Mouse (Mus musculus) hindbrain, embryonic 12.5 days (tissue): ENCODE measurements at regions not wholly inside any gene's neighbourhood (a gene's known extent, or its start where the extent isn't known, plus 50 kb on each side); places are given as distances from the start of the nearest gene placed in this dataset.

ENCODE experiments used
- ATAC-seq: fragments of 200-750 bp; cut with Nextera tagmentation; 2 replicates; pipeline ENCODE4 v1.8.0; 2017; ENCODE audit warnings: moderate TSS enrichment; ENCODE audit not compliant: low FRiP score
- H3K27ac ChIP-seq: fragments of 300-500 bp; sonication (generic); 2 replicates; pipeline ENCODE4 v1.5.1; 2016; ENCODE audit warnings: mild to moderate bottlenecking
- H3K27me3 ChIP-seq: fragments of 300-500 bp; sonication (generic); 2 replicates; pipeline ENCODE4 v1.6.1; 2016; ENCODE audit warnings: mild to moderate bottlenecking
- H3K36me3 ChIP-seq: fragments of 300-500 bp; sonication (generic); 2 replicates; pipeline ENCODE4 v1.6.1; 2016; ENCODE audit warnings: mild to moderate bottlenecking
- H3K4me1 ChIP-seq: fragments of 300-500 bp; sonication (generic); 2 replicates; pipeline ENCODE4 v1.6.1; 2016
- H3K4me2 ChIP-seq: fragments of 300-500 bp; sonication (generic); replicated peaks from 2 replicates; pipeline ENCODE4 v1.6.1; 2016; ENCODE audit warnings: mild to moderate bottlenecking
- H3K4me3 ChIP-seq: fragments of 300-500 bp; sonication (generic); 2 replicates; pipeline ENCODE4 v1.5.1; 2016; ENCODE audit warnings: mild to moderate bottlenecking
- H3K9ac ChIP-seq: fragments of 300-500 bp; sonication (generic); 2 replicates; pipeline ENCODE4 v1.6.1; 2016; ENCODE audit warnings: mild to moderate bottlenecking, moderate library complexity
- H3K9me3 ChIP-seq: fragments of 300-500 bp; sonication (generic); replicated peaks from 2 replicates; pipeline ENCODE4 v1.6.1; 2016; ENCODE audit warnings: mild to moderate bottlenecking
- WGBS: fragments of 180-500 bp; shearing (Covaris S2); methylation state at CpG from one replicate; pipeline ENCODE4 v1.1.7; 2016; 5-methylcytosine and 5-hydroxymethylcytosine counted together

- H3K27ac ChIP-seq, result no peak overlapping the region
- H3K4me2 ChIP-seq, result no peak overlapping the region
- no peak overlapping the region for H3K9ac ChIP-seq
- H3K27me3 ChIP-seq, result peaks cover 18% of the 10 kb centered on the region
- H3K9me3 ChIP-seq, result no peaks in the 10 kb centered on the region
- ATAC-seq, result no peak
- no peak overlapping the region for H3K4me3 ChIP-seq
- peaks cover 30% of the 10 kb centered on the region for H3K4me1 ChIP-seq
- no peaks in the 10 kb centered on the region for H3K36me3 ChIP-seq
- WGBS, result 95% methylated on average over 6 of the region's 6 CpGs
Observed at GRCm38 (mm10) chr8:87229182-87229581, 243.2 kb downstream of the Cbln1 start.

DNA sequence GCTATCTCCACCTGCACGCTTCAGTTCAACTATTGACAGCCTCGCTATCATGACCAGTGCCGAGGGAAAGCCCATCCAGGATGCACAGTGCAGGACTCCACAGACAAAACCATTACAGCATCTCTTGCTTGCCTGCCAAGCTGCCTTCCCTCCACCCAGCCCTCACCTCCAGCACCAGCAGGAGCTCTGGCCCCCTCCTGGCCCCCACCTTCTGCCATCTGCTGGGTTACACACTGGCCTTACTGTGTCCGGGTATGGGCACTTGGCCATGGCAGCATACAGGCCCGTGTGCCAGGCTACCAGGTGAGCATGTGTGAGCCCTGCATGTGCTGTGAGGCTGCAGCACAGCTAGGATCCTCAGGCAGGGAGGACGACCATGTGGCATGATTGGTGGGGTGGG, 243.6 kb downstream of the Cbln1 start:
- H3K27me3 ChIP-seq, result peaks cover 18% of the 10 kb centered on the region
- H3K4me3 ChIP-seq, result no peak overlapping the region
- no peaks in the 10 kb centered on the region for H3K36me3 ChIP-seq
- WGBS, result 90% methylated on average over 6 of the region's 6 CpGs
- no peaks in the 10 kb centered on the region for H3K9me3 ChIP-seq
- no peak overlapping the region for H3K9ac ChIP-seq
- no peak for ATAC-seq
- peaks cover 26% of the 10 kb centered on the region for H3K4me1 ChIP-seq
- no peak overlapping the region for H3K27ac ChIP-seq
- H3K4me2 ChIP-seq, result no peak overlapping the region

DNA sequence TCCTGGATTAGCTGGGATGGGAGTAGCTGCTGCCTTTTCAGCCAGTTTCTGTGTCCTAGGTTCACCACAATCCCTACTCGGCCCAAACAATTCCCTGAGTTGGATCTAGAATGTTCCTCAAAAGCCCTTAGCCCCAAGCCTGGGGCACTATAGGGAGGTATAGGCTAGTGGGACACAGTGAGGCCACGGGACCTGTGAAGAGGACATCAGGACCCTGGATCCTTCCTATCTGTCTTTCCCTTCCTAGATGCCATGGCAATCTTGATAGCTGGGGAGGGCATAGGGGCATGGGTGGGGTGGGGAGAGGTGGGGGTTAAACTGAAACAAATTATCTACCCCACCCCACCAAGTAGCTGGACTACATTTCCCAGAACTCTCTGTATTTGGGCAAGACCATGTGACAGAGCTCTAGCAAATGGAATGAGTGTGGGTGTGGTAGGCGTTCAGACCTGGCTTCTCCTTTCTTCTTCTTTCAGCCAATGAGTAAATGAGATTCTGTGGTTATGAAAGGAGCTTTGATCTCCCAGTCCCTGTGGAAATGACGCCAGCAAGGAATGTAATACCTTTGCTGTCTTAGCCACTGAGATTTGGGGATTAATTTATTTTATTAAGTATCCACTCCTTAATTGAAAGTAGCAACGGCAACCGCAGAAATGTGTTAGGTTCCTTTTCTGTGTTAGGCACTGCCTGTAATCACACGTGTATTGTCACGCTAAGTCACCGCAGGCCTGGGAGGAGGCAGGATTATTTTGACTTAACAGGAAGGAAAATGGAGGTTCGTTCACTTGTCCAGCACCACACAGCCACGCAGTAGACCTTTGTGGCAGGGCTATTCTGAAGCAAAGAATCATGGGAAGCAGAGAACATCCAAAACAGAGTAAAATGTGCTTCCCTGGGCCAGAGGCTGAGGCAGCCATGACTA, 246.6 kb downstream of the Cbln1 start:
- H3K27ac ChIP-seq, result no peak overlapping the region; the same call in 1 of the 2 replicates
- 75% methylated on average over 11 of the region's 11 CpGs for WGBS
- H3K4me3 ChIP-seq, result no peak overlapping the region
- peaks cover 7% of the 10 kb centered on the region for H3K4me1 ChIP-seq
- H3K4me2 ChIP-seq, result no peak overlapping the region
- no peak overlapping the region for H3K9ac ChIP-seq
- H3K9me3 ChIP-seq, result no peaks in the 10 kb centered on the region
- ATAC-seq, result peak; percentile 69
- no peaks in the 10 kb centered on the region for H3K36me3 ChIP-seq
- H3K27me3 ChIP-seq, result peaks cover 16% of the 10 kb centered on the region

DNA sequence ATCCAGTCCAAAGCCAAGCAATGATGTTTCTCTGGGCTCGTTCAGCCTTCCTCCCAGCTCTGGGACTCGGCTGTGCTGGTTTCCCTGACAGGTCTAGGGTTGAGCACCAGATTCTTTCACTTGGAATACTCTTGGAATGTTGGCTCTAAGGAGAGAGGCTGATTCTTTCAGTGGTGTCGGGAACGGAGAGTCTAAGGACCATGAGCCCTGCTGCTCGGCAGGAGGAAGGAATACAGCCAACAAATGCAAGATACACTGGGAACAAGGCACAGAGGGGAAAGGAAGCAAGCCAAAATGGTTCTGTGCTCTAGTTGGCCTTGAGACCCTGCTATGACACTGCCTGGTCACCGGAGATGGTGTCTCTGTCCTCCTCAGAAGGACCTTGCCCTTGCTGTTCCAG, 251.8 kb downstream of the Cbln1 start:
- H3K9me3 ChIP-seq, result no peaks in the 10 kb centered on the region
- H3K4me2 ChIP-seq, result no peak overlapping the region
- no peak for ATAC-seq
- H3K4me1 ChIP-seq, result peaks cover 14% of the 10 kb centered on the region
- H3K9ac ChIP-seq, result no peak overlapping the region
- H3K27ac ChIP-seq, result no peak overlapping the region
- WGBS, result 88% methylated on average over 6 of the region's 6 CpGs
- no peak overlapping the region for H3K4me3 ChIP-seq
- H3K36me3 ChIP-seq, result no peaks in the 10 kb centered on the region
- H3K27me3 ChIP-seq, result 0 out of 2 replicates have a peak, but pooled peaks cover 16% of the 10 kb centered on the region

GRCm38 (mm10) chr8:87218956-87219482, 253.4 kb downstream of the Cbln1 start:
- Histone ChIP-seq H3K36me3 (no peaks in the 10 kb centered on the region), H3K4me2 (no peak overlapping the region), H3K4me3 (no peak overlapping the region), H3K9me3 (no peaks in the 10 kb centered on the region), H3K27me3 (0 out of 2 replicates have a peak, but pooled peaks cover 18% of the 10 kb centered on the region), H3K4me1 (peaks cover 14% of the 10 kb centered on the region), H3K9ac (no peak overlapping the region), H3K27ac (no peak overlapping the region)
- 0 out of 2 replicates have a peak, but pooled peaks have one; percentile 32 for ATAC-seq
- WGBS, result 18% methylated on average over 6 of the region's 6 CpGs

GRCm38 (mm10) chr8:87214962-87215361, 257.4 kb downstream of the Cbln1 start:
- H3K4me2 ChIP-seq, result no peak overlapping the region
- ATAC-seq, result no peak
- WGBS, result 71% methylated on average over 10 of the region's 10 CpGs
- 0 out of 2 replicates have a peak, but pooled peaks cover 15% of the 10 kb centered on the region for H3K27me3 ChIP-seq
- no peak overlapping the region for H3K9ac ChIP-seq
- H3K4me1 ChIP-seq, result peaks cover 14% of the 10 kb centered on the region
- no peak overlapping the region for H3K27ac ChIP-seq
- no peaks in the 10 kb centered on the region for H3K36me3 ChIP-seq
- no peaks in the 10 kb centered on the region for H3K9me3 ChIP-seq
- H3K4me3 ChIP-seq, result no peak overlapping the region

DNA sequence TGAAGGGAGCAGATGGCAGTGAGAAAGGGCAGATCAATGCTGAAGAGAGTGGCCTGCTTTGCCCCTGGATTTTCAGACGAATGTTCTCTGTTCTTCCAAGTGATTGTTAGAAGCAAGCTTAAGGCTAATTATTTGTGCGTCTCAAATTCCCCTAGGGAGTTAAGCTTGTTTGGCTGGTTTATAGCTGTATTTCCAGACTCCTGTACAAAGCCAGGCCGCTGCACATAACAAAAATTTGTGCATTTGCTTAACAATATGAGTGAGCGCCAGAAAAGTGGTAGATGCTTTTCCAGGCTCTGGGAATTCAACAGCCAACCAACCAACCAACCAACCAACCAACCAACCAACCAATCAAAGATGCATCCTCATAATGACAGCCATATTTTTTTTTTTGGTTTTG, 261.9 kb downstream of the Cbln1 start:
- Histone ChIP-seq H3K4me3 (no peak overlapping the region), H3K27me3 (0 out of 2 replicates have a peak, but pooled peaks cover 2% of the 10 kb centered on the region), H3K9ac (no peak overlapping the region), H3K4me1 (no peaks in the 10 kb centered on the region; the same call in 1 of the 2 replicates), H3K4me2 (no peak overlapping the region), H3K9me3 (no peaks in the 10 kb centered on the region), H3K36me3 (no peaks in the 10 kb centered on the region), H3K27ac (no peak overlapping the region)
- WGBS, result 60% methylated on average over 4 of the region's 4 CpGs
- no peak for ATAC-seq

DNA sequence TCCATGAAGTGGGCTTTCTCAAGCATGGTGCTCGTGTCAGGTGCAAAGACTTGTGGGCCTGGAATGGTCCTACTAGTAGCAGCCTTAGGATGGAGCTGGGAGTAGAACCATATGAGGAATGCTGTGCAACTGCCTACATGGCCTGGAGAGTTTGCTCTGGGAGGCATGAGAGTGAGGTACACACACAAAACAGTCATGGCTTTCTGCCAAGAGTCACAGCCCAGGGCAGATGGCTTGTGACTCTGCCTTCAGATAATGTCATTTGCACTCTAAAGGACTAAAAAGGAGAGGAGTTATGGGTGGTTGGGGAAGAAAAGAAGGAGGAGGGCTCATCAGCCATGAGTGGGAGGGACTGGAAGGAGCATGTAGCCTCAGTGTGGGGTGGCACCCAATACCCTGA, 263.1 kb downstream of the Cbln1 start:
- 67% methylated on average over 1 of the region's 1 CpGs for WGBS
- ATAC-seq, result peak; percentile 48
- Histone ChIP-seq H3K4me3 (no peak overlapping the region), H3K27ac (no peak overlapping the region), H3K9ac (no peak overlapping the region), H3K4me1 (no peaks in the 10 kb centered on the region; the same call in 1 of the 2 replicates), H3K27me3 (no peaks in the 10 kb centered on the region), H3K9me3 (no peaks in the 10 kb centered on the region), H3K4me2 (no peak overlapping the region), H3K36me3 (no peaks in the 10 kb centered on the region)

- H3K27me3 ChIP-seq, result no peaks in the 10 kb centered on the region
- H3K4me3 ChIP-seq, result no peak overlapping the region
- H3K27ac ChIP-seq, result no peak overlapping the region
- no peaks in the 10 kb centered on the region; the same call in 1 of the 2 replicates for H3K4me1 ChIP-seq
- no peak for ATAC-seq
- H3K9ac ChIP-seq, result no peak overlapping the region
- no peak overlapping the region for H3K4me2 ChIP-seq
- H3K36me3 ChIP-seq, result no peaks in the 10 kb centered on the region
- H3K9me3 ChIP-seq, result no peaks in the 10 kb centered on the region
Observed at GRCm38 (mm10) chr8:87208036-87208435, 264.4 kb downstream of the Cbln1 start.

DNA sequence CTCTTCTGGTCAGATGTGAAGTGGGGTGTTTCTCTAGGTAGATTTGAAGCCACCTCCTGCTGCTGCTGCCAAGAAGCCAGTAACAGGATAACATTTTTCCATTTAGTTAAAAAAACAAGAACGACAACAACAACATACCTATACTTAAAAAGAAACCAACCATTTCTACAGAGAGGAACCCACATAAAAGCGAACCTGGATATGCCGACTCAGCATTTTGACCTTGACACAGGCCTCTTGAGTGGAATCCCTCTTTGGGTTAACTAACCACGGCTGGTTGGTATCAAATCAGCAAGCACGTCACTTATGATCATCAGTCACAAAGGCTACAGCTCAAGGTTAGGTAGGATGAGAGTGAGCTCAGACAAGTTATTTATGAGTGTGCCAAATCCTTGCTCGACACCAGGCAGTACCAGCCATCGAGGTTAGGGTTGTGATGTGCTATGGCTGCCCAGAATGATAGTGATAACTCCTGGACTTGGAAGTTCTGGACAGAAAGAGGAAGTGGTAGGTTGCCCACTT, 269.7 kb downstream of the Cbln1 start:
- Histone ChIP-seq H3K27ac (no peak overlapping the region), H3K4me3 (no peak overlapping the region), H3K9ac (no peak overlapping the region), H3K4me1 (peaks cover 18% of the 10 kb centered on the region), H3K27me3 (no peaks in the 10 kb centered on the region), H3K9me3 (no peaks in the 10 kb centered on the region), H3K4me2 (no peak overlapping the region), H3K36me3 (no peaks in the 10 kb centered on the region)
- WGBS, result 84% methylated on average over 7 of the region's 7 CpGs
- no peak for ATAC-seq

DNA sequence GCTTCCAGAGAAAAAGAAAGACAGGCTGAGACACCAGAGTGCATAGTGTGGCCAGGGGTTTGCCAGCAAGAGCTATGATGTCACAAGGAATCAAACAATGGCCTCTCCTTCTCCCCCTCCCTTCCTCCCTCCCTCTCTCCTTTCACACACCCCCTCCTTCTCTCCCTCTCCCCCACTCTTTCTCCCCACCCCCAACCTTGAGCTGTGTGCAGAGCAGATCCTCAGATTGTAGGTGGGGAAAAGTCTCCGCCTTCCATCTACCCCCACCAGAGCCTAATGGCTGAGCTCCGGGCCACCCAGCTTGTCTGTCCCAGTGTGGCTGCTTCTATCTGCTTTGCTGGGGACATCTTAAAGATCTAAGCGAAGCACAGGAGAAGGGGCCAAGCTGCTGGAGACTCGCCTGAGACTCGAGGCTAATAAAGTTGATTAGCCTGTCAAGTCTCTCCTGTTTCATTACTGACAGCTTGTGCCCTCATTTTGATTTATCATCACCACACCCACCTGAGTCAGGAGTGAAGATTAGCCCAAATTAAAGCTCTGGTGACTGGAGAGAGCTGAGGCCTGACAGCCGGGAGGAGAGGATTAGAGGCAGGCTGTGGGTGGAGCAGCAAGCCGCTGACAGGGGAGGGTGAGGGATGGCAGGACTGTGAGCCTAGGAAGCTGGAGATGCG, 272.8 kb downstream of the Cbln1 start:
- no peaks in the 10 kb centered on the region for H3K9me3 ChIP-seq
- peak; percentile 73 for ATAC-seq
- H3K36me3 ChIP-seq, result no peaks in the 10 kb centered on the region
- peak overlapping the region; percentile 30 for H3K4me2 ChIP-seq
- H3K4me1 ChIP-seq, result peaks cover 18% of the 10 kb centered on the region
- H3K27ac ChIP-seq, result peak overlapping the region; percentile 70
- H3K4me3 ChIP-seq, result no peak overlapping the region
- H3K27me3 ChIP-seq, result no peaks in the 10 kb centered on the region
- under 1% methylated on average over 8 of the region's 8 CpGs for WGBS
- H3K9ac ChIP-seq, result peak overlapping the region; percentile 38; the same call in 1 of the 2 replicates

DNA sequence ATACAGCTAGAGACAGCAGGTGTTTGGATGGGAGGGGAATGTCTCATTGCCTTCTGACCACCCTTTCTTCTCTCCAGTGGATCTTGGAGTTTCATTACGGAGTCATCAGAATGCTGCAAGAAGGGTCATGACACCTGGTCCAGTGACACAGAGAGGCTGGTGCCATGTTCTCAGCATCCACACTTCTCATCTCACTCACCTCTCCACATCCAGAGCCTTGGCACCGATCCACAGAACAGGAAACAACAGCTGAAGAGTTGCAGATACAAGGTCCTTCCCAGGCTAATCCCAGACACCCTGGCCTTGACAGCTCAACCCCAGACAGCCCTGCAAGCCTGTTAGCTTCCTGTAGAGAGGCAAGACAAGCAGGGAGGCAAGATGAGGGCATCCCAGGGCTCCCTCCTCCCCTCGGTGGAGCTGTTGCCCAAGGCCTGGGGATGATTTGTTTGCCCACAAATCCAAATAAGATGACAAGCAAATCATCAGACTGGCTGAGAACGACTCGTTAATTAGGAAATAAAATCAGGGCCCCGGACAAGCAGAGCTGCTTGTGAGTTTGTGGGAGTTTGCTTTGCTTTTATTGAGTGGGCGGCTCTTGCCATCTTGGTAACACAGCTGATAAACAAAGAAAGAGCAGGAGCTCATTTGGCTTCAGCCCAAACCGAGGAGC, 274.4 kb downstream of the Cbln1 start:
- ATAC-seq, result no peak

More for the DNA sequence above, 274.4 kb downstream of the Cbln1 start:
- Histone ChIP-seq H3K27me3 (no peaks in the 10 kb centered on the region), H3K36me3 (no peaks in the 10 kb centered on the region), H3K4me2 (no peak overlapping the region), H3K27ac (no peak overlapping the region), H3K4me1 (peaks cover 18% of the 10 kb centered on the region), H3K9ac (no peak overlapping the region), H3K9me3 (no peaks in the 10 kb centered on the region), H3K4me3 (no peak overlapping the region)
- 62% methylated on average over 8 of the region's 8 CpGs for WGBS
